8 mouse cellular contexts compared by ENCODE assay signal in the genomic region with DNA sequence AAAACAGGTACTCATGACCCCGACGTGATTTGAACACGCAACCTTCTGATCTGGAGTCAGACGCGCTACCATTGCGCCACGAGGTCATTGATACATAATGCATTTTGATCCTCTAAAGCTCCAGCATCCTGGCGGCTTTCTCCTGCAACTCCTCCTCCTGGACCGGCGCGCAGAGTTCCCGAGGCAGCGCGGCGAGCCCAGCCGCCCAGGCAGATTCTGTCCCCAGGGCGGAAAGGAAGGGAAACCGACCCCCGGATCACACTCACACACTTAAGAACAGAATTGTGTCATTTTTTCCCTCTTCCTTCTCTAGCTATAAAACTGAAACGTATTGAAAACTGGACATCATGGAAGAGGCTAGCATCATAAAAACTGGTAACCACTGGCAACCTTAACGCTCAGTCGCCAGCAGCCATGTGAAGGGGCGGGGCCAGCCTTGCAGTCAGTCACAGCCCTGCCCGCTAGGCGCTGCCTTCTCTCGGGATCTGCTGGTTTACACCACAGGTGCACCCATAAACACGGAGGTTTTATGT. TPM values are rescaled to one million over a fixed set of nuclear protein-coding genes. Genes with fewer than 3 reads are reported as not detected.
A peak's percentile ranks its signal among the peaks of the same experiment; 100 is the strongest.
DNase-seq lines count a peak whose midpoint lies in the region; ATAC-seq lines count a peak whose summit lies in the region.
"Had no signal": no experiment of that assay in that cellular context is flagged by ENCODE, and none has a peak within 500 bp of the region (broad histone marks: within the 10 kb centered on the region; RNA-seq: fewer than 3 reads in every experiment).

No protein-coding gene starts in this region.

- WGBS in intestine, embryonic 16.5 days = 4% methylated on average over 27 of the region's 27 CpGs

- H3K4me3 ChIP-seq in intestine, embryonic 16.5 days (ENCODE audit: low read length) = peak overlapping the region; percentile 42

- intact Hi-C loops in left cerebral cortex, postnatal 14 days (cut with DNase I) = no loop called here

- peak overlapping the region; percentile 62 for H3K4me2 ChIP-seq in intestine, embryonic 16.5 days (ENCODE audit: low read depth, low read length)

- no peak overlapping the region for H3K9ac ChIP-seq in intestine, embryonic 16.5 days (ENCODE audit: low read depth, low read length)

- H3K36me3 ChIP-seq in intestine, embryonic 16.5 days (ENCODE audit: control insufficient read depth, insufficient read depth, low read length) = no peaks in the 10 kb centered on the region

- peak; percentile 57 for ATAC-seq in granulocyte monocyte progenitor cell, adult 5-6 weeks (replicated peaks; ENCODE audit: poor library complexity, severe bottlenecking)
- peak; percentile 83 for ATAC-seq in intestine, embryonic 16.5 days
- peak; percentile 59 for ATAC-seq in megakaryocyte progenitor cell, adult 5-6 weeks (replicated peaks; ENCODE audit: poor library complexity)

- no peaks in the 10 kb centered on the region for H3K9me3 ChIP-seq in intestine, embryonic 16.5 days (ENCODE audit: control insufficient read depth, low read length)

- no peak overlapping the region for H3K27ac ChIP-seq in intestine, embryonic 16.5 days (ENCODE audit: low read length)

- DNase-seq in adrenal gland, adult 2 months = peak; percentile 80
- peak; percentile 83 for DNase-seq in embryo, embryonic 11 days
- DNase-seq in left cerebral cortex, postnatal 14 days (ENCODE audit: low spot score in 2 of 2) = peak; percentile 68 to 70
- peak; percentile 59 to 64 for DNase-seq in right cerebral cortex, postnatal 36 days (ENCODE audit: low spot score in 2 of 2)

- H3K27me3 ChIP-seq in intestine, embryonic 16.5 days (replicated peaks; ENCODE audit: control insufficient read depth, insufficient read depth, low read length) = peaks cover 8% of the 10 kb centered on the region; the same call in 1 of the 2 replicates

- H3K4me1 ChIP-seq in intestine, embryonic 16.5 days (ENCODE audit: control insufficient read depth, insufficient read depth, low read length) = 0 out of 2 replicates have a peak, but pooled peaks cover 2% of the 10 kb centered on the region

RNA-seq across cellular contexts. Expression of gene Gm10428, which starts 6.8 kb away (rescaled TPM):
- total RNA-seq in adrenal gland, adult 2 months (2021) = not detected
- not detected in 2 replicates for polyA plus RNA-seq in adrenal gland, adult 2 months (2012; rRNA removed)
- not detected in 2 replicates for total RNA-seq in granulocyte monocyte progenitor cell, adult 5-6 weeks (2014; fragmentation: Nextera tagmentation)
- total RNA-seq in granulocyte monocyte progenitor cell, adult 5-6 weeks (2017) = not detected in 2 replicates
- polyA plus RNA-seq in intestine, embryonic 16.5 days (2015; fragmentation: Nextera tagmentation; extraction: Ambion mirVana) = not detected in 2 replicates
- total RNA-seq in left cerebral cortex, postnatal 14 days (2021) = not detected
- not detected in 2 replicates for total RNA-seq in megakaryocyte progenitor cell, adult 5-6 weeks (2015)
- not detected in 2 replicates for total RNA-seq in megakaryocyte progenitor cell, adult 5-6 weeks (2017)
- polyA plus RNA-seq: large intestine, adult 2 months had no signal

RNA-seq across cellular contexts. Expression of gene Zfp287, which starts 14.4 kb away (rescaled TPM):
- 1 to 10 TPM; 2.9 to 5.0 TPM for total RNA-seq in adrenal gland, adult 2 months (2021)
- 0.89 and 1.3 TPM in 2 replicates for polyA plus RNA-seq in adrenal gland, adult 2 months (2012; rRNA removed)
- 1.1 and 2.5 TPM in 2 replicates for total RNA-seq in granulocyte monocyte progenitor cell, adult 5-6 weeks (2014; fragmentation: Nextera tagmentation)
- total RNA-seq in granulocyte monocyte progenitor cell, adult 5-6 weeks (2017) = 0.56 and 1.9 TPM in 2 replicates
- 4.2 and 4.7 TPM in 2 replicates for polyA plus RNA-seq in intestine, embryonic 16.5 days (2015; fragmentation: Nextera tagmentation; extraction: Ambion mirVana)
- total RNA-seq in left cerebral cortex, postnatal 14 days (2021) = 10 to 100 TPM; 15.8 to 16.7 TPM
- 1.3 and 1.9 TPM in 2 replicates for total RNA-seq in megakaryocyte progenitor cell, adult 5-6 weeks (2015)
- total RNA-seq in megakaryocyte progenitor cell, adult 5-6 weeks (2017) = 0.50 and 1.2 TPM in 2 replicates

RNA-seq across cellular contexts. Expression of gene Zfp286, which starts 43.2 kb away (rescaled TPM):
- 1 to 10 TPM; 1.5 to 3.5 TPM for total RNA-seq in adrenal gland, adult 2 months (2021)
- polyA plus RNA-seq in adrenal gland, adult 2 months (2012; rRNA removed) = 0.21 TPM in 1 of 2 replicates, not detected in the other
- total RNA-seq in granulocyte monocyte progenitor cell, adult 5-6 weeks (2014; fragmentation: Nextera tagmentation) = 3.2 and 7.5 TPM in 2 replicates
- total RNA-seq in granulocyte monocyte progenitor cell, adult 5-6 weeks (2017) = 2.4 and 2.8 TPM in 2 replicates
- polyA plus RNA-seq in intestine, embryonic 16.5 days (2015; fragmentation: Nextera tagmentation; extraction: Ambion mirVana) = 7.9 and 10.5 TPM in 2 replicates
- total RNA-seq in left cerebral cortex, postnatal 14 days (2021) = 10 to 100 TPM; 20.6 to 23.0 TPM
- total RNA-seq in megakaryocyte progenitor cell, adult 5-6 weeks (2015) = 6.2 and 7.2 TPM in 2 replicates
- 5.6 and 7.1 TPM in 2 replicates for total RNA-seq in megakaryocyte progenitor cell, adult 5-6 weeks (2017)
